In the genomic region with DNA sequence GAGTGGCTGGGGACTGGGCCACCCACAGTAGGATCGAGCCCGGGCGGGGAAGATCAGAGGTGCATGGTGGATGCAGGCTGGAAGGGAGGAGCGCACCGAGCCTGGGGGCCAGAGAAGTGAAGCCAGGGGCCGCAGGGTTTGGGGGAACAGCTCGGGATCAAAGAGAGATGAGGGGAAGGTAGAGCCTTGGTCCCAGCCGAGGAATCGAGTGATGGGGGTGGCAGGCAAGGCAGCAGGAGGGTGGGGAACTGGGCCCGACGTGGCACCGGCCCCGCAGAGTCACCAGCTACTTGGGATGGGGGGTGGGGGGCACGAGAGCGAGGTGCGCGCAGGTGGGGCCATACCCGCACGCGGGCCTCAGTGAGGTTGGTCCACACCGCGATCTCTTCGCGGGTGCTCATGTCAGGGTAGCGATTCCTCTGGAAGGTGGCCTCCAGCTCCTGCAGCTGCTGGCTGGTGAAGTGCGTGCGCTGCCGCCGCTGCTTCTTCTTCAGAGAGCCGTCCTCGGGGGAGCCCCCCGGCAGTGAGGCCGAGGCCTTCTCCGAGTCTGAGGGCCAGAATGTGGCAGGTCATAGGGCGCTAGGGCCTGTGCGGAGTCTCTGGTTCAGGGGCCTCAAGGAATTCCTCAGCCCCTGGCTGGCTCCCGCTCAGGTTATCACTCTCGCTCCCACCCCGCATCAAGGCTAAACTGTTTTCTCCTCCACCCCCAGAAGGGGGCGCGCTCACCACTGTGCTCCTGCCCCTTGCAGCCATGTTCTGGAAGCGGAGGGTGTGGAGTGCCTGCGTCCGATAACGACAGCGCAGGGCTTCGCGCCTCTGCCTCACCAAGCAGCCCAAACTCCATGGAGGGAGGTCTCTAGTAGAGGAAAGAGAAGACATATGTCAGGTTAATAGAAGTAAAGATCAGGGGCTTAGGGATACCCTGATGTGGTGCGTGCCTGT, we compare ENCODE assay signal across 8 mouse cellular contexts. TPM values are rescaled to one million over a fixed set of nuclear protein-coding genes. Genes with fewer than 3 reads are reported as not detected.
DNase-seq lines count a peak whose midpoint lies in the region; ATAC-seq and TF ChIP-seq lines count a peak whose summit lies in the region.

No protein-coding gene starts in this region.

- no peak for TF ChIP-seq POLR2A in lung, adult 2 months (IDR thresholded peaks at IDR 0.05; ENCODE audit: borderline replicate concordance, extremely low read depth, low read depth, low read length)
- TF ChIP-seq POLR2A in thymus, adult 2 months (IDR thresholded peaks at IDR 0.05; ENCODE audit: control insufficient read depth, extremely low read depth, insufficient read depth, low read length, poor library complexity): 0 out of 2 replicates have a peak, but pooled peaks have one; percentile 16

- 3% methylated on average over 49 of the region's 49 CpGs for WGBS in heart, embryonic 13.5 days
- 3% methylated on average over 49 of the region's 49 CpGs for WGBS in kidney, embryonic 16.5 days
- 3% methylated on average over 49 of the region's 49 CpGs for WGBS in lung, adult 2 months
- 2% methylated on average over 49 of the region's 49 CpGs for WGBS in neural tube, embryonic 15.5 days
- 2% methylated on average over 49 of the region's 49 CpGs for WGBS in thymus, adult 2 months

- no peak for ATAC-seq in heart, embryonic 13.5 days (ENCODE audit: extremely low read depth, insufficient number of reproducible peaks, low FRiP score, low TSS enrichment)
- 0 out of 2 replicates have a peak, but pooled peaks have one; percentile 21 for ATAC-seq in kidney, embryonic 16.5 days (ENCODE audit: low FRiP score, low TSS enrichment)
- no peak for ATAC-seq in neural tube, embryonic 15.5 days (ENCODE audit: low FRiP score)

- peak; percentile 72 for TF ChIP-seq CTCF in lung, adult 2 months (IDR thresholded peaks at IDR 0.05; ENCODE audit: insufficient read depth, low read length)
- peak; percentile 84; the same call in 1 of the 2 replicates for TF ChIP-seq CTCF in thymus, adult 2 months (IDR thresholded peaks at IDR 0.05; ENCODE audit: borderline replicate concordance, control insufficient read depth, extremely low read depth, insufficient read depth, low read length, poor library complexity)

- H3K27me3 ChIP-seq in erythroblast, embryonic 14.5 days (ENCODE audit: control insufficient read depth): peaks cover 100% of the 10 kb centered on the region
- H3K27me3 ChIP-seq in heart, embryonic 13.5 days (replicated peaks): peaks cover 88% of the 10 kb centered on the region
- peaks cover 76% of the 10 kb centered on the region for H3K27me3 ChIP-seq in kidney, embryonic 16.5 days (ENCODE audit: insufficient read depth, low read length)
- peaks cover 77% of the 10 kb centered on the region for H3K27me3 ChIP-seq in neural tube, embryonic 15.5 days (replicated peaks)
- H3K27me3 ChIP-seq in thymus, adult 2 months (ENCODE audit: control insufficient read depth, insufficient read depth, low read length): peaks cover 5% of the 10 kb centered on the region; the same call in 1 of the 2 replicates

- no peaks in the 10 kb centered on the region; the same call in 1 of the 2 replicates for H3K9me3 ChIP-seq in erythroblast, embryonic 14.5 days (ENCODE audit: control insufficient read depth, low read length)
- H3K9me3 ChIP-seq in heart, embryonic 13.5 days: no peaks in the 10 kb centered on the region
- no peaks in the 10 kb centered on the region for H3K9me3 ChIP-seq in kidney, embryonic 16.5 days (ENCODE audit: low read length)
- H3K9me3 ChIP-seq in neural tube, embryonic 15.5 days (replicated peaks): no peaks in the 10 kb centered on the region

- no peaks in the 10 kb centered on the region for H3K36me3 ChIP-seq in erythroblast, embryonic 14.5 days (ENCODE audit: control insufficient read depth)
- no peaks in the 10 kb centered on the region for H3K36me3 ChIP-seq in heart, embryonic 13.5 days
- H3K36me3 ChIP-seq in kidney, embryonic 16.5 days (ENCODE audit: insufficient read depth, low read length): no peaks in the 10 kb centered on the region
- H3K36me3 ChIP-seq in neural tube, embryonic 15.5 days: no peaks in the 10 kb centered on the region
- no peaks in the 10 kb centered on the region for H3K36me3 ChIP-seq in thymus, adult 2 months (ENCODE audit: control insufficient read depth, insufficient read depth, low read length)

- peaks cover 27% of the 10 kb centered on the region for H3K4me1 ChIP-seq in erythroblast, embryonic 14.5 days (ENCODE audit: control insufficient read depth)
- peaks cover 47% of the 10 kb centered on the region for H3K4me1 ChIP-seq in heart, embryonic 13.5 days
- H3K4me1 ChIP-seq in kidney, embryonic 16.5 days (ENCODE audit: insufficient read depth, low read length): peaks cover 35% of the 10 kb centered on the region
- peaks cover 4% of the 10 kb centered on the region; the same call in 1 of the 2 replicates for H3K4me1 ChIP-seq in lung, adult 2 months (ENCODE audit: control insufficient read depth, insufficient read depth, low read length)
- peaks cover 23% of the 10 kb centered on the region for H3K4me1 ChIP-seq in neural tube, embryonic 15.5 days
- H3K4me1 ChIP-seq in thymus, adult 2 months (replicated peaks; ENCODE audit: control insufficient read depth, insufficient read depth, low read length): peaks cover 17% of the 10 kb centered on the region

- H3K27ac ChIP-seq in heart, embryonic 13.5 days (replicated peaks): no peak overlapping the region
- no peak overlapping the region for H3K27ac ChIP-seq in kidney, embryonic 16.5 days (ENCODE audit: low read length)
- H3K27ac ChIP-seq in neural tube, embryonic 15.5 days (replicated peaks): no peak overlapping the region
- no peak overlapping the region for H3K27ac ChIP-seq in thymus, adult 2 months (ENCODE audit: control insufficient read depth, insufficient read depth, low read length)

- H3K4me2 ChIP-seq in heart, embryonic 13.5 days: peak overlapping the region; percentile 99
- H3K4me2 ChIP-seq in kidney, embryonic 16.5 days (replicated peaks; ENCODE audit: low read depth, low read length): peak overlapping the region; percentile 100
- peak overlapping the region; percentile 100 for H3K4me2 ChIP-seq in neural tube, embryonic 15.5 days

- DNase-seq in CD4-positive, CD25-positive, alpha-beta regulatory T cell, adult 2 months (ENCODE audit: low read depth, low spot score): peak; percentile 90
- DNase-seq in adrenal gland, postnatal 14 days: peak; percentile 91
- peak; percentile 79 for DNase-seq in lung, adult 2 months
- peak; percentile 81 for DNase-seq in thymus, adult 2 months

- peak overlapping the region; percentile 77 for H3K9ac ChIP-seq in heart, embryonic 13.5 days
- H3K9ac ChIP-seq in kidney, embryonic 16.5 days (replicated peaks; ENCODE audit: low read length): peak overlapping the region; percentile 59
- H3K9ac ChIP-seq in neural tube, embryonic 15.5 days (replicated peaks): peak overlapping the region; percentile 50

- H3K4me3 ChIP-seq in erythroblast, embryonic 14.5 days (replicated peaks): peak overlapping the region; percentile 60
- H3K4me3 ChIP-seq in heart, embryonic 13.5 days: peak overlapping the region; percentile 67
- peak overlapping the region; percentile 61 for H3K4me3 ChIP-seq in kidney, embryonic 16.5 days (ENCODE audit: low read length)
- H3K4me3 ChIP-seq in lung, adult 2 months (replicated peaks; ENCODE audit: extremely low read depth, low read depth, low read length): peak overlapping the region; percentile 6
- H3K4me3 ChIP-seq in neural tube, embryonic 15.5 days (replicated peaks): peak overlapping the region; percentile 54
- peak overlapping the region; percentile 7; the same call in 1 of the 2 replicates for H3K4me3 ChIP-seq in thymus, adult 2 months (ENCODE audit: control insufficient read depth, insufficient read depth, low read length)

RNA-seq across cellular contexts. Expression of a gene that starts 5.2 kb away (rescaled TPM):
- total RNA-seq in adrenal gland, postnatal 14 days (2021): 7.4 and 8.7 TPM in 2 replicates
- 0.02 TPM in 1 of 2 replicates, not detected in the other for polyA plus RNA-seq in erythroblast, embryonic 14.5 days (2012)
- polyA plus RNA-seq in heart, embryonic 13.5 days (2015; fragmentation: Nextera tagmentation; extraction: Ambion mirVana): not detected in 2 replicates
- not detected in 2 replicates for polyA plus RNA-seq in kidney, embryonic 16.5 days (2015; fragmentation: Nextera tagmentation; extraction: Ambion mirVana)
- 1.3 TPM in 1 of 2 replicates, not detected in the other for polyA plus RNA-seq in lung, adult 2 months (2012; rRNA removed)
- polyA plus RNA-seq in neural tube, embryonic 15.5 days (2015; fragmentation: Nextera tagmentation; extraction: Ambion mirVana): 0.10 TPM in 1 of 2 replicates, not detected in the other
- 0.31 and 1.7 TPM in 2 replicates for polyA plus RNA-seq in thymus, adult 2 months (2012; rRNA removed)

RNA-seq across cellular contexts. Expression of a gene that starts 11.2 kb away (rescaled TPM):
- total RNA-seq in adrenal gland, postnatal 14 days (2021): 0.26 TPM in 1 of 2 replicates, not detected in the other
- polyA plus RNA-seq in erythroblast, embryonic 14.5 days (2012): not detected in 2 replicates
- 0.66 and 0.74 TPM in 2 replicates for polyA plus RNA-seq in heart, embryonic 13.5 days (2015; fragmentation: Nextera tagmentation; extraction: Ambion mirVana)
- 0.26 TPM in 1 of 2 replicates, not detected in the other for polyA plus RNA-seq in kidney, embryonic 16.5 days (2015; fragmentation: Nextera tagmentation; extraction: Ambion mirVana)
- 0.86 TPM in 1 of 2 replicates, not detected in the other for polyA plus RNA-seq in lung, adult 2 months (2012; rRNA removed)
- 0.32 and 0.64 TPM in 2 replicates for polyA plus RNA-seq in neural tube, embryonic 15.5 days (2015; fragmentation: Nextera tagmentation; extraction: Ambion mirVana)
- 0.17 and 0.24 TPM in 2 replicates for polyA plus RNA-seq in thymus, adult 2 months (2012; rRNA removed)

RNA-seq across cellular contexts. Expression of a gene that starts 15.4 kb away (rescaled TPM):
- total RNA-seq in adrenal gland, postnatal 14 days (2021): 62.8 and 74.8 TPM in 2 replicates
- 23.8 and 31.8 TPM in 2 replicates for polyA plus RNA-seq in erythroblast, embryonic 14.5 days (2012)
- 41.1 and 43.1 TPM in 2 replicates for polyA plus RNA-seq in heart, embryonic 13.5 days (2015; fragmentation: Nextera tagmentation; extraction: Ambion mirVana)
- polyA plus RNA-seq in kidney, embryonic 16.5 days (2015; fragmentation: Nextera tagmentation; extraction: Ambion mirVana): 40.5 and 43.0 TPM in 2 replicates
- polyA plus RNA-seq in lung, adult 2 months (2012; rRNA removed): 80.6 and 94.9 TPM in 2 replicates
- 68.8 and 76.6 TPM in 2 replicates for polyA plus RNA-seq in neural tube, embryonic 15.5 days (2015; fragmentation: Nextera tagmentation; extraction: Ambion mirVana)
- polyA plus RNA-seq in thymus, adult 2 months (2012; rRNA removed): 113 and 120 TPM in 2 replicates

Comparison
In these comparisons a context has a peak if more than half of its experiments do, and no peak if none do; other contexts are left out.
1. H3K4me3 ChIP-seq: peak in every context shown above with its lines; median percentile 67 in heart, embryonic 13.5 days; 61 in kidney, embryonic 16.5 days; 60 in erythroblast, embryonic 14.5 days; 54 in neural tube, embryonic 15.5 days; 7 in thymus, adult 2 months; 6 in lung, adult 2 months.